Mouse (Mus musculus): ENCODE measurements around the gene Polh. TPM values are rescaled to one million over a fixed set of nuclear protein-coding genes. Genes with fewer than 3 reads are reported as not detected.

Polh gene
- 35.7 TPM for polyA plus RNA-seq (2014; fragmentation: Illumina TruSeq; extraction: RNeasy Lipid Tissue Mini Kit (QIAGEN cat#74804); ENCODE audit: low read depth, low replicate concordance)

DNA sequence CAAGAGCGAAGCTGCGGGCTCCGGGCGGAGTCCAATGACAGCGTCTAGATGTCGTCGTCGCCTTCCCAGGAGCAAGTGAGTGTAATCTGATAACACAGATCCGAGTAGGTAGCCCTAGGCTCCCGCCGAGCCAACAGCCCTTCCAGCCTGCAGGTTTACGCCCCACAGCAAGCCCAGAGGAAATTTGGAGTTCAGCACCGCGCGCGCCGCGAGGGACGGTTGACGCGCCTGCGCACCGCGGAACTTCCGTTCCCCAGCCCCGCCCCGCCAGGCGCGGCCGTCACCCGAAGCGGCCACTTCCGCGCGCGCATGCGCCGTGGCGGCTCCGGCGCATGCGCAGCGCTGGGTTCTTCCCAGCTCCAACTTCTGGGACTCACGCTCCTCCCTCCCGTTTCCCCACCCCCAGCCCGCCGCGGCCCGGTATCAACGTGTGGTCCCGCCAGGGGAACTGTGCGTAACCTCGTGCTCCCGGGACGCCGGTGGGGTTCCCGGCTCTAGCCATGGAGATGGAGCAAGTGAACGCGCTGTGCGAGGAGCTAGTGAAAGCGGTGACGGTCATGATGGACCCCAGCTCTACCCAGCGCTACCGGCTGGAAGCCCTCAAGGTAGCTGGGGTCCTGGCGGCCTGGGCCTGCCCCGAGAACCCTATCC lies at the start of gene Polh, which contains the start of gene Xpo5:
TSS of gene Polh (minus strand) at position 225 of the 651 bp plus-strand sequence.
TSS of gene Xpo5 (plus strand) at position 362 of the 651 bp plus-strand sequence.

DNA sequence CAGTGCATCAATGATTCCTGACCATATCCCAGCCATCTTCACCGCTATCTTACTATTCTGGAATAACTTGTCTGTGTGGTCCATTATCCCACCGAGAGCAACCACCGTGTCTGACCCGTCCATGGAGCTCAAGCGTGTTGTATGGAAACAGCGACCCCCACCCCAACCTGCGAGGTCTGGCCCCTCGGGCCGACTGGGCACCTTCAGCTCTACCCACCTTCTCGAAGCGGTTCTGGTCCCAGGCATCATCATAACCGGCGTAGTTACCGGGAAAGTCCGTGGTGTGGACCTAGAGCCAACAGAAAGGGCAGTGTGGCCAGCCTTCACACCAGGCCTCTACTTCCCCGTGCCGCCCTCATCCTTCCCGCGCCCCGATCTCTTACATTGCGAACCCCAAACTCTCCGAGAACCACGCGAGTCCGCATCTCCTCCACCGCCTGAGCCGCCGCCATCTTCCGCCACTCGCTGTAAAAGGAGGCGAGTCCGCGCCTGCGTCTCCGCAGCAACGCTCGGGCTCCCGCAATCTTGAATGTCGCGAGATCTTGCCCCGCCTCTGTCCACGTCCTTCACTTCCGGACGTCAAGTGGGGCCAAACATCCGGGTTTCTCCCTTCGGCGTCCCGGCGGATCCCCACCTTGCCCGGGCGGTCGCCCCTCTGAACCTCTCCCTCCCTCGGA lies 45.2 kb upstream of the Polh start, which contains the start of the genes Polr1c and Yipf3:
TSS of gene Polr1c (minus strand) at position 543 of the 677 bp plus-strand sequence.
TSS of gene Yipf3 (plus strand) at position 569 of the 677 bp plus-strand sequence.

GRCm38 (mm10) chr17:46160686-46161085 lies 41.8 kb downstream of the Polh start, which contains the start of gene Gtpbp2:
Gtpbp2 (plus strand) TSS chr17:46161032.

GRCm38 (mm10) chr17:46152847-46153782 lies 49.3 kb downstream of the Polh start, which contains the start of gene Mad2l1bp:
Mad2l1bp (minus strand) TSS chr17:46153553.

DNA sequence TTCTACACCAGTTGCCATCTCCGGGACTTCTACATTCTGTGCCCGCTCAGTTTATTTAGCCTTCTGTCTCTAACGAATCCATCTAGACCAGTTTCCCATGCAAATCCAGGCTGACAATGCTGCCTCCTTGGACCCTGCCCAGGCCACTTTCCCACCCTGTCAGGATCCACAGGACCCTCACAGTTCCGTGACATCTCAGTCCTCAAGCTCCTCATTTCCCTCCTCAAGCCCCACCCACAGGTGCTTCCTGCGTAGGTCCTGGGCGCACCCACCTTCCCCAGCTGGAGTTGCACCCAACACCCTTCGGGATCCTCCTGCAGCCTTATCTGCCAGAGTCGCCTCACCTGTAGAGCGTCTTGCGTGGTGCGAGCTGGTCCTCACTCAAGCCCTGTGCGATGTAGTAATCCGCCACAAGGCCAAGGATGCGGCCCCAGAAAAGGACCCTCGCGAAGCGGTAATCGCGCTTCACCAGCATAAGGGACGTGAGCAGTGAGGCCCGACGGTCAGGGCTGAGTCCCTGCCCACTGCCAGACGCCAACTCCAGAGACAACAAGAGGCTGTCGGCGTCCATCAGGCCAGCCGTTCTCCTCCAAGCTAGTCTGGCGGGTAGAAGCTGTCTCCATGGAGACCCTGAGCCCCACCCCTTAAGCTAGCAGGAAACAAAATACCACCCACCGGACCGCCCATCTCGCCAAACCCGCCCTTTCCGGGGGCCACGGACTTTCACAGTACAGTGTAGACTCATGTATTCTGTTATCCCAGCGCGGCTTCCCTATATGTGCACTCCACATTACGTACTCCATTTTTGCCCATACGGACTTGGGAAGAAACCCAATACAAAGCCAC lies 58.6 kb downstream of the Polh start, which contains the start of gene Rsph9:
TSS of gene Rsph9 (minus strand) at position 639 of the 846 bp plus-strand sequence.

Other genes with a start within 250 kb of the Polh start
- gene Vegfa, start 170.3 kb downstream of the Polh start, polyA plus RNA-seq (2014; fragmentation: Illumina TruSeq; extraction: RNeasy Lipid Tissue Mini Kit (QIAGEN cat#74804); ENCODE audit: low read depth, low replicate concordance) = 81.0 TPM
- gene Mrps18a, start 91.7 kb downstream of the Polh start, polyA plus RNA-seq (2014; fragmentation: Illumina TruSeq; extraction: RNeasy Lipid Tissue Mini Kit (QIAGEN cat#74804); ENCODE audit: low read depth, low replicate concordance) = 20.5 TPM
- not detected for gene Rsph9, start 58.4 kb downstream of the Polh start, polyA plus RNA-seq (2014; fragmentation: Illumina TruSeq; extraction: RNeasy Lipid Tissue Mini Kit (QIAGEN cat#74804); ENCODE audit: low read depth, low replicate concordance)
- 1.5 TPM for gene Mad2l1bp, start 49.1 kb downstream of the Polh start, polyA plus RNA-seq (2014; fragmentation: Illumina TruSeq; extraction: RNeasy Lipid Tissue Mini Kit (QIAGEN cat#74804); ENCODE audit: low read depth, low replicate concordance)
- 9.3 TPM for gene Gtpbp2, start 41.6 kb downstream of the Polh start, polyA plus RNA-seq (2014; fragmentation: Illumina TruSeq; extraction: RNeasy Lipid Tissue Mini Kit (QIAGEN cat#74804); ENCODE audit: low read depth, low replicate concordance)
- 41.4 TPM for gene Xpo5, start 137 bp upstream of the Polh start, polyA plus RNA-seq (2014; fragmentation: Illumina TruSeq; extraction: RNeasy Lipid Tissue Mini Kit (QIAGEN cat#74804); ENCODE audit: low read depth, low replicate concordance)
- gene Polr1c, start 45.4 kb upstream of the Polh start, polyA plus RNA-seq (2014; fragmentation: Illumina TruSeq; extraction: RNeasy Lipid Tissue Mini Kit (QIAGEN cat#74804); ENCODE audit: low read depth, low replicate concordance) = 7.2 TPM
- gene Yipf3, start 45.4 kb upstream of the Polh start, polyA plus RNA-seq (2014; fragmentation: Illumina TruSeq; extraction: RNeasy Lipid Tissue Mini Kit (QIAGEN cat#74804); ENCODE audit: low read depth, low replicate concordance) = 3.4 TPM
- gene Lrrc73, start 50.9 kb upstream of the Polh start, polyA plus RNA-seq (2014; fragmentation: Illumina TruSeq; extraction: RNeasy Lipid Tissue Mini Kit (QIAGEN cat#74804); ENCODE audit: low read depth, low replicate concordance) = not detected
- 1.1 TPM for gene Tjap1, start 80.4 kb upstream of the Polh start, polyA plus RNA-seq (2014; fragmentation: Illumina TruSeq; extraction: RNeasy Lipid Tissue Mini Kit (QIAGEN cat#74804); ENCODE audit: low read depth, low replicate concordance)
- not detected for gene Dlk2, start 94.8 kb upstream of the Polh start, polyA plus RNA-seq (2014; fragmentation: Illumina TruSeq; extraction: RNeasy Lipid Tissue Mini Kit (QIAGEN cat#74804); ENCODE audit: low read depth, low replicate concordance)
- gene Abcc10, start 125.7 kb upstream of the Polh start, polyA plus RNA-seq (2014; fragmentation: Illumina TruSeq; extraction: RNeasy Lipid Tissue Mini Kit (QIAGEN cat#74804); ENCODE audit: low read depth, low replicate concordance) = 0.29 TPM
- 39.9 TPM for gene Zfp318, start 181.1 kb upstream of the Polh start, polyA plus RNA-seq (2014; fragmentation: Illumina TruSeq; extraction: RNeasy Lipid Tissue Mini Kit (QIAGEN cat#74804); ENCODE audit: low read depth, low replicate concordance)
- not detected for gene Crip3, start 226.3 kb upstream of the Polh start, polyA plus RNA-seq (2014; fragmentation: Illumina TruSeq; extraction: RNeasy Lipid Tissue Mini Kit (QIAGEN cat#74804); ENCODE audit: low read depth, low replicate concordance)
- not detected for gene Slc22a7, start 235.8 kb upstream of the Polh start, polyA plus RNA-seq (2014; fragmentation: Illumina TruSeq; extraction: RNeasy Lipid Tissue Mini Kit (QIAGEN cat#74804); ENCODE audit: low read depth, low replicate concordance)